Mouse (Mus musculus): ENCODE results near the gene Aig1.
"Not testable (repeated sequence)": the region's sequence is repeated elsewhere in the genome, so short reads cannot be mapped to it uniquely, and the experiment has no call there.

Gene Aig1

DNA sequence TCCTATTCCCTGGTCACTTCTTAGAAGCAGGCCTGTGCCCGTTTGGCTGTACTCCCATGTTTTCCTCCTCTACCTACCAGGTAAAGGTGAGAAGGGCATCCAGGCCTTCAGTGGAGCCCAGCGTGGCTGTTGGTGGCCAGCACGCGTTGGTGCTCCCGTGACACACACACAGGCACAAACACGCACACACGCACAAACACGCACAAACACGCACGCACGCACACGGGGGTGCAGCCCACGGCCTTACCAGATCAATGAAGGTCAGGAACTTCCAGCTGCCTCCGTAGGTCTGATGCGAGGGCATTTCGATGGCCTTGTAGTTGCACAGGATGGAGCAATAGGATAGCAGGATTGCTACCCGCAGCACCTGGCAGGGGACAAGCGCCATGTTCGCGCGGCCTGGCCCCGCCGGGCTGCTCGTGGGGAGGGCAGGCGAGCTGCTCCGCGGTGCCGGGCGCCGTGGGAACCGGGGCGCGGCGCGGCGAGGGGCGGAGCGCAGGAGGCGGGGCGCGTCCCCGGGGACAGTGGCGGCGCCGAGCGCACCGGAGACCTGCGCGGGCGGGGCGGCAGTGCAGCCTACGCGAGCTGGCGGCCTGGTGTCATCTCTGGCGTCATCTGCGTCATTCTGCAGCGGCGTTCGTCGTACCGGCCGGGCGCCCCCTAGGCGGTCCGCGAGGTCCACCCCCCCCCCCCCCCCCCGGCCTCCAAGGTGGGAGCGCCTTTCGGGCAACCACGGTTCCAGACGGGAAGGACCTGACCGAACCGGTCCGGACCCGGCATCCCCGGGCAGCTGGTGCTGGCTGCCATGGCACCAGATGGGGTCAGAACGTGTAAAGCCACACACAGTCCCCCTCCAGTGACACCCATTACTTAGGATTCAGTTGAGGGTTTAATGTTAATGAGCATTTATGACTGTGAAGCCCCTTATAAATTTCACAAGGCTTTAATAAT is at the start of gene Aig1:
TSS of gene Aig1 (minus strand) at position 610 of the 951 bp plus-strand sequence.
- peak; percentile 78 for DNase-seq (ENCODE audit: low spot score)

DNA sequence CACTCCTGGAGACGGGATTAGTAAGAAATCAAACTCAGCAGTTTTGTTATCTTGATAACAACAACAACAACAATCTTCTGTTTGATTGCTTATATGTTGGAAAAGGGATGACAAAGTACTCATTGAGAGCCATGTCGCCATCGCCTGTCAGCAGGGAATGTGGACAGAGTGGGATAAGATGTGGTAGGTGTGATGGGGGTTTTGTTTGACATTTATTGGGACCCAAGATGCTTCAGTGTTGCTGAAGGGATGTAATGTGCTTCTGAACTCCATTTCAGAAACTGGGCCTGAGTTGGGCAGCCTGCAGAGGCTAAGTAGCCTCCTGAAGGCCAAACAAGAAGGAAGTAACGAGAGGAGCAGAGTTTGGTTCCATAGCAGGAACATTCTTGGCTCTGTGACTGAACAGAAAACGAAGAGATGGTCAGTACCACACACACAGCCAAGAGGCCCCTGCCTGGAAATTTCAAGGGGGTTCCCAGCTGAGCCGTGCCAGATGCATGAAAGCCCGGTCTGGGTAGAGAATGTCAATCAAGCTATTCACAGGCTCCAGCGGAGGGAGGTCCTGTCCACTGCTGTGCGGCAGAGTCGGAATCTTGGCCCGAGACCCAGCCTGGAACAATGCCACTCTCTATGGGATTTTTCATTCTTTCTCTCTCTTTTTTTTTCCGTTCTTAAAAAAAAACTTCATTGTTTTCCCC is 48.0 kb upstream of the Aig1 start:
- DNase-seq (ENCODE audit: low spot score): peak; percentile 57

DNA sequence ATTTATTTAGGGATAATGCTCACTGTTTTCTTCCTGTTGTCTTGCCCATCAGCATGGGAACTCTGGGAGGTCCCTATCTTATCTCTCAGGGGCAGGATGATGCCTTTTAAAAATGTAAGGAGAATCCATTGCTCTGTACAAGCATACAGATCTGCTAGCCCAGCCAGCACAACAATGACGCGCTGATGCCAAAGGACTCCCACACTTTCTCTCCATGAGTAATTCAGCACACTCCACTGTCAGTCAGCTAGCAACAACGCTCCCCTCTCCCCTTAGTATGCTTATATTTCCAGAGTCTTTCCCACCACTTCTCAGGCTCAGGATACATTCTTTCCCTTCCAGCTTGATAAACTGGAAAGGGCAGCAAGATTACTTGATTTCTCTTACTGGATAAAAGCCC is 46.4 kb upstream of the Aig1 start:
- no peak for DNase-seq (ENCODE audit: low spot score)

DNA sequence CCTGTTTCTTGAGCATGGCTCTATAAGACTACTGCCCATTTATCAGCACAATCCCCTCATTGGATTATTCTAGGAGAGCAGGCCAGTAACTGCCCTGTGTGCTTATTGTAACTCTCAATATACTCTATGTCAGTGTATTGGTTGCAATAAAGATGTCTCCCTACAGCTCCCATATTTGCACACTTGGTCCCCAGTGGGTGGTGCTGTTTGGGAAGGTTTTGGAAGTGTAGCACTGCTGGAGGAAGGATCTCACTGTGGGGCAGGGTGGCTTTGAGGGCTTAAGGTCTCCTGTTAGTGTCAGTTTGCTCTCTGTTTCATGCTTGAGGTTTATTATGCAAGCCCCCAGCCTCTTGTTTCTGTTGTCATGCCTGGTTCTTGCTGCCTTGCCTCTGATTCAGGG is 44.9 kb upstream of the Aig1 start:
- no peak for DNase-seq (ENCODE audit: low spot score)

DNA sequence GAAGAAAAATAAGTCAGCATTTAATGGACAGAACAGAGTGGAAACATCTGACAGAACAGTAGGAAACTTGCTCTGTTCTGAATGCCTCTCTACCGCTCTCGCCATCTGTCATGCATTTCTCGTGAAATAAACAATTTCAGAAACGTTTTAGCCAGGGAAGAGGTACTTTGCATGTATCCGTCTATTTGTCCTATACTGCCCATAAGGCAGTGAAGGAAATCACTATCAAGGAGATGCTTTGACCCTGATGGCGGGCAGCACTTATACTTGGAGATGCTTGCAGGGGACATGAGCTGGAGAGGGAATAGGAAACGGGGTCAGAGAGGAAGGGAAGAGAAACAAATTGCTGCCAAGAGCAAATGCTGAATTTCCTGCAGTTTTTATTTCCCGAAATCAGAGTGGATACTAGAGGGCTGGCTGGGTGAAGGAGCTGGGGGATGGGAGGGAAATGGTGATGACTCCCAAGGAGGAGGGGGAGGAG is 37.5 kb upstream of the Aig1 start:
- no peak for DNase-seq (ENCODE audit: low spot score)

DNA sequence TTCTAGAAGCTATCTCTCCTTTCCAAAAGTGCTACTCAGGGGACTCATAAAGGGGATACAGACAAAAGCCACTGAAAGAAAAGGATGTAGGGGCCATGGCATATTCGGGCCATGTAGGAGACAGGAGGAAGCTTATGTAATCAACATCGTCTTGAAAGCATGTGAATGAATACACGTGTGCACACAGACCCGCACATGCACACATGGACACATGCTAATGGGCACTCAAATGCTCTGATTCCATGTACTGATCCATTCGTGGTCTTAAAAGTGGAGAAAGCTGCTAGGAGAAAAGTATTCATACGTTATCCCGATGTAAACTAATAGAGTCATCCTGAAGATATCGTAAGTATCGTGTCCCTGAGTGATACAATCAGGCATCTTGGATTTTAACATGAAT is 36.8 kb upstream of the Aig1 start:
- no peak for DNase-seq (ENCODE audit: low spot score)

DNA sequence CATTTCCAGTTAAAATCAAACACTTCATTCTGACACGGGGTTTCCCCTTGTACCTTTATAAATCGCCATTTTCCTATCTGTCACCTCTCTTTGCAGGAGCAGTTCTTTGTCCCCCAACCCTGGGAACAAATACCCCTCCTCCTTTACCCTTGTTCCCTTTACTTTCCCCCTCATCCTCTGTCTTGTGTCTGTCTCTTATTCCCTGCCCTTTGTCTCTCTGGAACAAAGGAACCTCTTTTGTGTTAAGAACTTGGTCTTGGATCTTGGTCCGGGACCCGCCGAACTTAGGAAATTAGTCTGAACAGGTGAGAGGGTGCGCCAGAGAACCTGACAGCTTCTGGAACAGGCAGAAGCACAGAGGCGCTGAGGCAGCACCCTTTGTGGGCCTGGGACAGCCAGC is 24.0 kb upstream of the Aig1 start:
- not testable (repeated sequence) for DNase-seq (ENCODE audit: low spot score)

DNA sequence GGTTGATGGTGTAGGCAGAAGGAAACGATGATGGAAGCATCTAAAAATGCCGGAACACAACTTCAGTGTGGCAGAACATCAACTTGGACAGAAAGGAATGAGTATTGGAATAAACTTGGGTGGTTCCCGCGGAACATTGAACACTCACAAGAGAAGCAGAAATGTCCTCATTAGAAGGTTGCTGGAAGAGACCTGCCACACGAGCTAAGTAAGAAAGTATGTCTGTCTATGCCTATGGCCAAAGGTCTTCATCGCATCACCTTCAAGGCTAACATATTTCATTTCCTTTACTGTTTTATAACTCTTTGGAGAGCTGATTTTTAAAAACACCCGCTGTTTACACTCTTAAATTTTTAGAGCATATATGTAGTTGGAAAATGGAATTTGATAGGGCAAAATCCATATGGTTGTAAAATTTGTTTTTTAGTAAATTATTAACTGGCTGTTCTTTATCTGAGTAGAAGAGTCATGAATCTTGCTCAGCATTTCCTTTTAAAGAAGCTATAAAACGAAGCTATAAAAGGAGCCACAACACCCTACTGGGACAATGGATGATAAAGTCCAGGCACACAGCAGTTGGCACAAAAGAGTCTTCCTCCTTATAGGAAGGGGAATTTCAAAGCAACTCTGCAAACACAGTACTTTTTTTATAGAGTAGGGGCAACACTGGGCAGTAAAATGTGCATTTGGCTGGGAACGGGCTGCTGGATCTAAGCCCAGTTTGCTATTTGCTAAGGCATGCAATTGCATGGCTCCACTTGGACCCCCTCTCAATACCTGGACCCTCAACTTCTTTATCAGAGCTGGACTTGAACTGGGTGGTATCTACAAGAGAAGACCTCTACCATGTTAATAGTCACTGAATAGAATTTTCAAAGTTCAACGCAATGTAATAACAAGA is 14.4 kb upstream of the Aig1 start:
- DNase-seq (ENCODE audit: low spot score): no peak

DNA sequence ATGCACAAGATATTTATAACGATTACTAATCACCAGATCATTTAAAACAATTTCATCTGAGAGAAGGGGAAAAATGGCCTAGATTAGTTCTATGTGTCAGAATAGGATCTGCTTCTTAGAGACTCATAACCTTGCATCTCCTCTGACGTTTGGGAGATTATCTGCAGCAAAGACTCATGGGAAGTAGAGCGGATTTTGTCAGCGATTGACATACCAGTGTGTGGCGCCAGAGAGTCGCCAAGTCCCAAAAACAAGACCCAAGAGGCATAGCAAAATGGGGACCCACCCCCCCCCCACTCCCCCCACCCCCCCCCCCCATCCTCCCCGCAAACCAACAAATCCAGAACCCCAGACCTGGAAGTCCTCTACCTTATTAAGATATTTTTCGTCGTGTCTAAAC is 13.7 kb upstream of the Aig1 start:
- DNase-seq (ENCODE audit: low spot score): no peak

DNA sequence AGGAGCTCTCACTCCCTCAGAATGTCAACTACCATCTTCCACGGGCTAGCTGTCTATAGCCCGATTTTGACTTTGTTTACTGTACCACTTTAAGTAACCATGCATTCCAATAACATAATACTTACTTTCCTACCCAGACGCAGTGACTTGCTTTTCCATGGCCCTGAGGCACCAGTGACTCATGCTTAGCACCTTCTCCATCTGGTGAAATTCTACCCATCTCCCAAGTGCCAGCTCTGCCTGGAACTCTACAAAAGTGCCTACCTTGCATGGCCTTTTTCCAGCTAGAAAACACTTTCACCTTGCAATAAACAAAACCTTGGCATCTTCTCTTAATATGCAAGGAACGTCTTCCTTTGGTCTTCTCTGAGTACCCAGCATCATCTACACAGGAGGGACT is 9.9 kb upstream of the Aig1 start:
- no peak for DNase-seq (ENCODE audit: low spot score)

DNA sequence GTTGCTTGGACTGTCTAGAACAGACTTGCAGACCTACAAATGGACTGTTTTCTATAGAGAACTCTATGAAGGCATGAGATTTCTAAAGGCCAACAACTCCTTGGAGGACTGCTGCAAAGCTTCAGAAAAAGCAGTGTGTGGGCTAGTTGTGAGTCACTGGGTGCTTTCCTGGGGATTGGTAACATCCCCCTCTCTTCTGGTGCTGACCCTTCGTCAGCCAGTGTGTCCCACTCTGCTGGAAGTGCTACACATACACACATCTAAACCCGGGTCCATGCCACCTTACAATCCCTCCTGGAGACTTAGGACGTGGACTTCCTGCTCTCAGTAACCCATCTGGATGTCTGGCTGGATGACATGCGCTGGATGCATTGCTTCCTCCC is 6.2 kb upstream of the Aig1 start:
- DNase-seq (ENCODE audit: low spot score): no peak

DNA sequence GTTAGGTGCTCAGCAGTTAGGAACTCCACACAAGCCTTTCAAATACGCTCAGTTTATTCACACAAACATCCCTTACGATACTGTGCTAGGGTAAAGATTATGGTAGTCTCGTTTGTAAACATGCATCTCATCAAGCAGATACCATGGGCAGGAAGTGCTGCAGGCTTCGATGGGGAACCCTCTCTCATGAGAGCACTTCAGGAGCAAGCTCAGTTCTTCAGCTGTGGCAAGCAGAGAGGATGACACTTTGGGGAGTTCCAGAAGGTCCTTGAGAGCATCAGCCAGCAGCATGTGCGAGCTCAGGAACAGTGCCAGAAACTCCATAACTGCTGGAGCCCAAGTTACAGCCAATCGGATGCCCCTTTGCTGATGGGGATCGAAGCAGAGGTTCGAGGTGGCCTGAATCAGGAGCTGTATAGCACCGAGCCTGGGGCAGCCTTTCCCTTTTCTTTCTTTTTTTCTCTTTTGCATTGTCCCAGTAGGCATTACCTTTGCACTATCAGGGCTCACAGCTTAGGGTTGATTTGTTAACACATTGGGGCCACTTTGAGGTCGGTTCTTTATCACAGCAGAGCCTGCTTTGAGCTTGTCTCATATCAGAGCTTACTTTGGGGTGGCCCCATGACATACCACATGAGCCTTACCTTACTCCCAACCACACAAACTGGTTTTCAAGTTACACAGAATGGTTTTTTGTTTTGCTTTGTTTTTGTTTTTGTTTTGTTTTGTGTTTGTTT is 5.7 kb upstream of the Aig1 start:
- DNase-seq (ENCODE audit: low spot score): no peak

DNA sequence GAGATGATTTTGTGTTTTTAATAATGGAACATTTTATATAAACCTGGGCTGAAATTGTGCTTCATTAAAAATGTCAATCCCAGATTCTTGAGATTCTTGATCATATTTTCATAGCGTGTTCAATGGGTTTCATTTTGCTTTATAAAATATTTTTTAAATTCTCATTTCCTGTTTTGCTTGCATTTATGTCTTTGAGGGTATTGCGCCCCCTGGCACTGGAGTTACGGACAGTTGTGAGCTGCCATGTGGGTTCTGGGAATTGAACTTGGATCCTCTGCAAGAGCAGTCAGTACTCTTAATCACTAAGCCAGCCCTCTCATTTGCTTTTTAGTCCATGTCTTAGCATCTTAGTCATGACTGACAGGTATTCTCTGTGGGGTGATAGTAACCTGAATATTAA is 1.8 kb upstream of the Aig1 start:
- no peak for DNase-seq (ENCODE audit: low spot score)

DNA sequence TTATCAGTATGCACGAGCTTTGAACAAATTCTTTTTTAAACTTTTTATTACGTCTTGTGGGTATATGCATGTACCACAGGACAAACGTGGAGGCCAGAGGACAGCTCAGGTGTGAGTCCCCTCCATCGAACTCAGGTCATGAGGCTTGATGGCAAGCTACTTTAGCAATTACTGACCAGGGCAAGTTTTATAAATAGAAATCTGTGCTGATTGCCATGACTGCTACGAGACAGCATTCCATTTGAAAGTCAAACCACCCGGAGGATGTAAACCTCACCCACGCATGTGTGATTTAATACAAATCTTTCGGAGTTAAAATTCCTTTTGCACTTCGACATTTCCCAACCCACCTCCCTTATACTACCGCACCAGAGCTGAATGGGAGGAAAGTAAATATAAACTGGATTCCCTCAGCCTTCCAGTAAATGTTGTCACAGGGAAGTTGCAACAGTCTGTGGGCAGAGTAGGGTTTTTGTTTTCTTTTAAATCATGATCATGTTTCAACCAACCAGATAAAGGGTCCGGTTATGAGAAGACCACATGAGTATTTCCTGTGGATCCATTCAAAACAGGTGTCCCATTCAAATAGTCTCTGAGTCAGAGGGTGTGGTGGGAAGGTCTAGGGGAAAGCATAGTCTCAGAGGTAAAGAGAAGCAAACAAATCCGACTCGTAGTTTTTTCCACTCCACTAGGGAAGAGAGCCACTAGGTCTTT is 699 bp upstream of the Aig1 start:
- no peak for DNase-seq (ENCODE audit: low spot score)

DNA sequence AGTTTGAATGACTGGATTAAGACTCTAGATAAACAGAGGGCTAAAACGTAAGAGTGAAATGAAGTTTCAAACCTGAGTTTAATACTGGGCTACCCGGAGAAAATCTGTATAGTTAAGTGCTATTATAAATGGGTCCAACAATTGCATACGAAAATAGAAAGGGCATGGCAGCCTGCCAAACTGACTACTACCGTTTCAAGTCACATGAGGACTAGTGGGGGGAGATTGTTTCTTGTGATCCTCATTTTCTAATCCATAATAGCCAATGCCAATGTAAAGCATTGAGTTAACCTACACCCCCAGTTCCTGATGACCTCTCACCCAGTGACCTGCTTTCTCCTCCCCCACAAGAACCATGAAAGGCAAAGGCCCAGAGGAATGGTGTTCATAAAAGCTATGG is 2.4 kb downstream of the Aig1 start:
- no peak for DNase-seq (ENCODE audit: low spot score)

DNA sequence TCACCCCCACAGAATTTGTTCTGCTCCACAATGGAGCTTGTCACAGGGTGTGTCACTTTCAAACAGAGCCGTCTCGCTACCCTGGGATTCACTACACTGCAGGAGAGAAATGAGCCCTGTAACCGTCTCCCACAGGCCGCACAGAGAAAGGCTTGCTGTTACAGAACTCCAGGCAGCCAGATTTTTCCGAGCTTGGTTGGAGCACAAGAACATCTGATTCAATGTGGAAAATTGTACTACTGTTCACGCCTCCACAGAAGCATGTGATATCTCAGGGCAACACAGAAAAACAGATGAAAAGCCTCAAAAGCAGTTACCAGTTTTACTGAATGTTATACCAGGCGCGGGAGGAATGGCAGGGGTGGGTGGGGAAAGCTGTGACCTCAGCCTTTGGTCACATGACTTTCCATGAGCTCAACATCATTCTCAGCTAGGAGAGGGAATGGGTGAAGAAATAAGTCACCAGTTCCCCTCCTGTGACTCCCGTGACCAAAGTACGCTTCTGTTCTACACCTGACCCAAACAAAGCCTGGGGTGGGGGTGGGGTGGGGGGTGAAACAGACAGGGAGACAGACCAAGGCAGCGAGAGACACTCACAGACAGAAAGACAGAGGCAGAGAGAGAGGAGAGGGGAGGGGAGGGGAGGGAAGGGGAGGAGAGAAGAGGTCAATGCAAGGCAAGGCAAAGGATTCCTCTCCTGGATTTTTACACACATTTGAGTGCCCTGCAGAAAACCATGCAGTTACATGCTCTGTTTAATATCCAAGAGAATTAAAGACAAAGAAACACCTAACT is 7.5 kb downstream of the Aig1 start:
- DNase-seq (ENCODE audit: low spot score): no peak

DNA sequence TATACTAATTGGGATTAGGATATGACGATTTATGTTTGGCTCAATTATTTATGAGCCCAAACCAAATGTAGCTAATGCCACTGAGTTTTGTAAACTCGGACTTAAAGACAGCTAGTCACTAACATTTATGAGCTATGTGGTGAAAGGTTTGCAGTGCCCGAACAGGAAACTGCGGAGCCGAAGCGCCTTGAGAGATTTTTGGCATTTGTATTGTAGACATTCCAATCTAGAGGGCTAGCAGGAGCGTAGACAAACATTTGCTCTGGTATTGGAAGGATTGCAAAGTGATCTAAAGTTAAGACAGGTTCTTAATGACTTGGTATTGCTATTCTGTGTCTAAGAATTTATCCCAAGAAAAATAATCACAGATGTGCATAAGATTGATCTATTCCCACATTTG is 12.3 kb downstream of the Aig1 start:
- DNase-seq (ENCODE audit: low spot score): no peak

DNA sequence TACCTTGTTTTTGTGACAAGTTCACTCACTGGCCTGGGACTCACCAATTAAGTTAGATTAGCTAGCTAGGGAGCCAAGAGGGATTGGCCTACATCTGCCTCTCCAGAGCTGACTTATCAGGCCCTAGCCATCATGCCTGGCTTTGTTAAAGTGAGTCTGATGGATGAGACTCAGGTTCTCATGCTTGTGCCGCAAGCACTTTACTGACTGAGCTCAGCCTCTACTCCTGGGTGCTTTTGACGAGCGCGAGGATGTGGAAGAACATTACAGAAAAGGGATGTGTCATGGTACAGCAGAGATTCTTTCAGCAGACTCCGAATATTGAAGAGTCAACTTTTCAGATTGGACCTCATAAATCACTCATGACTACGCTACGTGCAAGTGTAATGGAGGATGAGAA is 12.8 kb downstream of the Aig1 start:
- no peak for DNase-seq (ENCODE audit: low spot score)

DNA sequence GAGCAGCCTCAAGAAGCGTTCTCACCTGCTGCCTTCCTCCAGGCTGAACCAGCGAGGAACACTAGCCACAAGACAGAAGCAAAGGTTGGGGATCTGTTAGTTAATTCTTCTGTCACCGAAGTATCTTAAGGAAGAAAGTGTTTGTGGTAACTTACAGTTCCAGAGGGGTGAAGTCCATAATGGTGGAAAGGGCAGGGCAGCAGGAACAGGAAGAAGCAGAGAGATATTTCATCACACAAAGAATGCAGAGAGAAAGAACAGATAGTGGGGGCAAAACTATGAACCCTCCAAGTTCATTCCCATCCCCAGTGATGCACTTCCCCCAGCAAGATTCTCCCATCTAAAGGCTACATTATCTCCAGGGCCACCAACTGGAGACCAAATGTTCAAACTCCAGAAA is 13.7 kb downstream of the Aig1 start:
- DNase-seq (ENCODE audit: low spot score): no peak

DNA sequence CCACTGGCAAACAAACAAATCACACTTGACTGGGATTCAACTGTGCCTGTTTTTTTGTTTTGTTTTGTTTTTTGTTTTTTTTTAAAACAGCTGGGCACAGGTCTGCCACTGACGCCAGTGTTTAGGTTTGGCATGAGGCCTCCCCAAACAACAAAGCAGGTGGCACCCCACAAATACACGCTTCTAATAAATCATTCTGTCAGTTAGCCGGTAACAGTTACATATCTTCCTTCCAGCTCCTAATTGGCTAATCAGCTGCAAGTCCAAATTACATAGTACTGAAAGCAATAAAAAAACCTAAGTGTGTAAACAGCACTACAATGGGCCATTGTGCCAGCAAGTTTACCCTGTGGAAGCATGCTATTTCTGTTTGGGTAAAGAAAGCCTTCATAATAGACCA is 18.7 kb downstream of the Aig1 start:
- no peak for DNase-seq (ENCODE audit: low spot score)
